Mouse (Mus musculus): ENCODE measurements around the gene Rab28.

Rab28 gene

GRCm38 (mm10) chr5:41708051-41708630 is at the start of gene Rab28:
Rab28 (minus strand) TSS chr5:41708157.
- in situ Hi-C loops (cut with MboI, MseI) = loop anchor here (10.0 kb wide), 1 partner anchor 137 kb away; the partner anchor contains the start of gene Bod1l

GRCm38 (mm10) chr5:41757338-41757737 is 49.4 kb upstream of the Rab28 start:
- in situ Hi-C loops (cut with MboI, MseI) = no loop called here

GRCm38 (mm10) chr5:41756396-41756795 is 48.4 kb upstream of the Rab28 start:
- in situ Hi-C loops (cut with MboI, MseI) = no loop called here

- in situ Hi-C loops (cut with MboI, MseI) = no loop called here
These were observed 47.5 kb upstream of the Rab28 start for GRCm38 (mm10) chr5:41755373-41755960.

DNA sequence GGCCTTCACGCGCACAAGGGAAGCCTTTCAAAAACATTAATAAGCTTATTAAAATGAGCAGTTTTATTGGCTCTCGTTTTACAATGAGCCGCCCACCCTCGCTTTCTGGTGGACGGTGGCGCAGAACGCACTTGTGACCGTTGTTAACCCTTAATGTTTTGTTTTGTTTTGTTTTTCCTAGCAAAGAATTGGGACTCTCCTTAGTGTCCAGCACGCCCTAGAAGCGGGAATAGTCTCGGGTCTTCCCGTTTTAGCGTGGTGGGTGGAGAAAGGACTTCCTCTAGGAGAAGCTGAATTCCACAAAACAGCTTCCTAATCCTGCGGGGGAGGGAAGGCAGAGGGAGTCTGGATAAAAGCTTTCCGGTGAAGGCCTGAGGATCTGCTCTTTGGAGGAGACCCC is 46.9 kb upstream of the Rab28 start:
- in situ Hi-C loops (cut with MboI, MseI) = no loop called here

GRCm38 (mm10) chr5:41754226-41754775 is 46.3 kb upstream of the Rab28 start:
- in situ Hi-C loops (cut with MboI, MseI) = no loop called here

GRCm38 (mm10) chr5:41752721-41753120 is 44.8 kb upstream of the Rab28 start:
- in situ Hi-C loops (cut with MboI, MseI) = no loop called here

DNA sequence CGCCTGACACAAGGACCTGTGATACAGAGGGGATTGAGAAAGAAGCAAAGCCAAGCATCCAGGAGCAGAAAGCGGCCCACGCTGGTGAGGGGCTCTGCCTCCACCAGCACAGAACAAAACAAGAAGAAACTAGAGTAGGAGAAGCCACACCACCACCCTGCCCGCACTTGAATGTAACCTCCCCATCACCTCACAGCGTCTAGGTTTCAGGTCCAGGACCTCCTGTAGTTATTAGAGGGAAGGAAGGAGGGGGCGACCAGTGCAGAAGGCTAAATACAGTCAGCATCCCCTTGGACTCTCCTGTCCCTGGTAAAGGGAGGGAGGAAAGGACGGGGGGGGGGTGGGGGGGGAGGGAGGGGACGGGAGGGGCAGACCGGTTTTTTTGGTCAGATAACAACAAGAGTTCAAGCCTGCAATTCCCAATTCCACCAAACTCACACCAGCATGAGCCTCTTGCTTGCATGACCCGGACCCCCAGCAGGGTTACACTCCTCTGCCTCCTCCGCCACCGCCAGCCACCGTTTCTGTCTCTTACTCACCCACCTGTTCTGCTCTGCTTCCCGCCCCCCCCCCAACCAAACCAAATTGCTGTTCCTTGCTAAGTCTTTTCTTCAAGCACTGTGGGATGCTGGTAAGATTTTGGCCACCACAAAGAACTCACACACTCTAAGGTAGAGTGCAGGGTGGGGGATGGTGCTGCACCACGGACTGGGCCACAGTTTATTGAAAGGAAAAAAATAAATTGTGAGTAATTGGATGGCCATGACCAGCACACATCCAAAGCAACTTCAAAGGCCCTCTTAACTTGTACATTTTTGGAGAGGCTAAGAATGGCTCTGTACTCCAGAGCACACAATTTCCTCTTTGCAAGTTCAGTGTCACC is 37.2 kb upstream of the Rab28 start:
- in situ Hi-C loops (cut with MboI, MseI) = no loop called here

GRCm38 (mm10) chr5:41744234-41744633 is 36.3 kb upstream of the Rab28 start:
- in situ Hi-C loops (cut with MboI, MseI) = no loop called here

- in situ Hi-C loops (cut with MboI, MseI) = no loop called here
These were observed 30.9 kb upstream of the Rab28 start for GRCm38 (mm10) chr5:41738817-41739216.

GRCm38 (mm10) chr5:41737039-41737438 is 29.1 kb upstream of the Rab28 start:
- in situ Hi-C loops (cut with MboI, MseI) = no loop called here

- in situ Hi-C loops (cut with MboI, MseI) = no loop called here
These were observed 19.1 kb upstream of the Rab28 start for GRCm38 (mm10) chr5:41727017-41727416.

DNA sequence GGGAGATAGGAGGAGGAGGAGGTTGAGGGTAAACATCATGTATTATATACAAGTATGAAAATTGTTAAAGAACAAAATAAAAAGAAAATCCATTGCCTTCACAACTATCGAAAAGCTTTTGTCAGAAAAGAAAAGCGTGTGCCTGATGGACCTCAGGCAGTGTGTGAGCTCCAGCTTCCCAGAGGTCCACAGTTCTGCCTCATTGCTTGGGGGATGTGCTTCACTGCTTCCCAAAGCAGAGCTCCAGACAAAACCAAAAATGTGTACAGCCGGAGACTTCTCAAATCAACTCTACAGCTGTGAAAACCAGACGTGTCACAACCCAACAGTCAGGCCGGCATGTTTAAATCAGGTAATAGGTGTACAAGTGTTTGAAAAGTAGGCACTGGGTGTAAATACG is 17.6 kb upstream of the Rab28 start:
- in situ Hi-C loops (cut with MboI, MseI) = no loop called here

DNA sequence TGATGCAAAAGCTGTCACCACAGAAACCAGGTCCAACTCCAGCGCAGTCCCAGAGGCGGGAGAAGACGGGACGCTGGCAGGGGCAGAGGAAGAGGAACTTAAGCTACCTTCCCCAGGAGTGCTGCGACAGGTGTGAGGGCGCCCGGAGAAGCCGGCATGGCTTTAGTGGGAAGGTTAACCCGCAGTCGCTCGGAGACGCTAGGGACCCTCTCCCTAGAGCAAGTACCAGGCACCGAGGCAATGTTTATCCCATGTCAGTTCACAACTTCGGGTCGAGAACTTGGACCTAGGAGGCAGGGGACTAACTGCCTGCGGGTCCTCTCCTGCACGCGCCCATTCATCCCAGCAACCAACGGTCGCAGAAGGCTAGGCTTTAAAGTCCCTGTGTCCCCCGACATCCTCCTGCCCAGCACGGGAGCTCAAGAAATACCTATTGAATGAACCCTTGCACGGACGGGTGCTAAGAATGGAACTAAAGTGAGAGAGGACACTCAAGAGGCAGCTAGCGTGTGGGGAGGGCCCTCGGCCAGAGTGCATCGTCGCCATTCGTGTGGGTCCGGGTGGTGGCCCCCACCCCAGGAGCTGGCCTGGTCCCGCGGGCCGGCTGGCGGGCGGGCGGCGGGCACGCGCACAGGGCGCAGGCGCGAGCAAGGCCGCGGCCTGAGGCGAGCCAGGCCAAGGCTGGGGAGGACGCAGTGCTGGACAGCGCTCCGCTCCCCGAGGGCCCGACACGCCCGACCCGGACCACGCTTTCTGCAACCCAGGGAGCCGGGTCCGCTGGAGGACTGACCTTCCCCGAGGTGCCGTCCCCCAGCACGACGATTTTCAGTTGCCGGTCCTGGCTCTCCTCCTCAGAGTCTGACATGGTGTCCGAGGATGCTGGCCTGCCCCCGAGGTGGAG is 592 bp downstream of the Rab28 start:
- in situ Hi-C loops (cut with MboI, MseI) = loop anchor here (10.0 kb wide), 1 partner anchor 137 kb away; the partner anchor contains the start of gene Bod1l

GRCm38 (mm10) chr5:41706777-41707114 is 1.2 kb downstream of the Rab28 start:
- in situ Hi-C loops (cut with MboI, MseI) = loop anchor here (10.0 kb wide), 1 partner anchor 138 kb away; the partner anchor contains the start of gene Bod1l

- in situ Hi-C loops (cut with MboI, MseI) = loop anchor here (10.0 kb wide), 1 partner anchor 144 kb away; the partner anchor contains the start of gene Bod1l
These were observed 6.9 kb downstream of the Rab28 start for GRCm38 (mm10) chr5:41701085-41701484.

DNA sequence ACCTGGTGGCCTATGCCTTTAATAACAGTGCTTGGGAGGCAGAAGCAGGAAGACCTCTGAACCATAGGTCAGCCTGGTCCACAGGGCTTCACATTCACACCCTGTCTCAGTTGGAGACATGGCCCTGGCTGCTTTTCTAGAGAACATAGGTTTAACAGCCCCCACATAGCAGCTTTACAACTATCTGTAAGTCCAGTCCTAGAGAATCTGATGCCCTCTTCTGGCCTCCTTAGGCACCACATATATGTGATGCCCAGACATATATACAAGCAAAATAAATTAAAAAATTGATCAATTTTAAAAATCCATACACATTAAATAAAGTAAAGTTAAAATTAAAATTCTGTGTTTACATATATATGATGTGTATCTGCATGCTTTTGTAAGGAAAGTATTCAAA is 10.0 kb downstream of the Rab28 start:
- in situ Hi-C loops (cut with MboI, MseI) = loop anchor here (25.0 kb wide), 1 partner anchor 1539 kb away; the partner anchor contains the start of gene Cpeb2

DNA sequence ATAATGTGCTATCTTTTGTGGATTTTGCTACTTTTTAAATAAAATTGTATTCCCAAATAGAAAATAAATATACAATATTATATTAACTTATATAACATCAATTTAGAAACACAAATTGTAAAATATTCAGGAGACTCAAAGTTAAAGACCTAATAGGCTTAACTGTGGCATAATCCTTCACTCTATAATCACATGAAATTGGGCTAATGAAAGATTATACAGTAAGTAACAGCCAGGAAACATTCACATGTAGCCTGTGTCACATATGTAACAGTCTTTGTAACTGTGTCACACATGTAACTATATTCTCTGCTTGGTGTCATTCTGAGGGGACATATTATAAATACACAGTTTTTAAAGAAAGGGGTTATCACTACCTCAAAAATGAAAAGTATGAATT is 22.9 kb downstream of the Rab28 start:
- in situ Hi-C loops (cut with MboI, MseI) = loop anchor here (25.0 kb wide), 1 partner anchor 1552 kb away; the partner anchor contains the start of gene Cpeb2

GRCm38 (mm10) chr5:41683976-41684375 is 24.0 kb downstream of the Rab28 start:
- in situ Hi-C loops (cut with MboI, MseI) = loop anchor here (25.0 kb wide), 1 partner anchor 1553 kb away; the partner anchor contains the start of gene Cpeb2

DNA sequence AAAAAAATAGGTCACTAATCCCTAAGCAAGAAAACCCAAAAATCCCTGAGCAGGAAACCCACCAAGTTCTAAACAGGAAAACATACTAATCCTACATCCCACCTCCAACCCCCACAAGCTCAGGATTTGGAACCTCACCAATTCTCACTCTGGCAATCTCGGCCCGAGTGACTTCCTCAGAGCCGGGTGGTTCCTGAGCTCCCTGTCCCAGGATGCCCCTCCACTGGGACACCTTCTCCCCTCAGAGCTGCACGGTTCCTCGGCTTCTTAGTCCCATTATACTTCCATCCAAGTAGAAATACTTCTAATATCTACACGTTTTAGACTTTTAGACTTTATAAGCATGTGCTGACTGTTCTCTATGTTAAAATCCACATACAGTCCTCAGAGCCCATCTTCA is 41.9 kb downstream of the Rab28 start:
- in situ Hi-C loops (cut with MboI, MseI) = no loop called here

DNA sequence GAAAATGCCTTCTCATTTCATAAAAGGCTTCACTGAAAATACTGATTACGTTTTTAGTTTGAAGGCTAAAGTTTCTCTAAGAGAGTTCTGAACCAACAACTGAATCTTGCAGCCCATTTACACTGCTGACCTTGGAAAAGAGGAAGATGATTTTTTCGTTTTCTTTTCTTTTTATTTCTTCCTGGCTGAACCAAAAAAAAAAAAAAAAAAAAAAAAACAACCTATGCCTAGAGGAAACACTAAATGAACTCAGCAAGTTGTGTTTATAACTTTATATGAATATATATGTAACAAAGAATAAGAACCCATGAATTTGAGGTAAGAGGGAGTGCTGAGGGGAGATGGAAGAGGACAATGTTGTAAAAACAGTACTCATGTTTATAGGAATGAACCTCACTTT is 71.2 kb downstream of the Rab28 start:
- in situ Hi-C loops (cut with MboI, MseI) = no loop called here

Measured in regulatory T cell (primary cell).